Mouse (Mus musculus) fibroblast of lung, adult 2 months (primary cell): Measurements from ENCODE around the gene Prrc2b.

ENCODE experiments used
- DNase-seq: peaks from one replicate; pipeline ENCODE4 v3.0.0-alpha.2; 2011; ENCODE audit warnings: low read depth

Prrc2b gene

DNA sequence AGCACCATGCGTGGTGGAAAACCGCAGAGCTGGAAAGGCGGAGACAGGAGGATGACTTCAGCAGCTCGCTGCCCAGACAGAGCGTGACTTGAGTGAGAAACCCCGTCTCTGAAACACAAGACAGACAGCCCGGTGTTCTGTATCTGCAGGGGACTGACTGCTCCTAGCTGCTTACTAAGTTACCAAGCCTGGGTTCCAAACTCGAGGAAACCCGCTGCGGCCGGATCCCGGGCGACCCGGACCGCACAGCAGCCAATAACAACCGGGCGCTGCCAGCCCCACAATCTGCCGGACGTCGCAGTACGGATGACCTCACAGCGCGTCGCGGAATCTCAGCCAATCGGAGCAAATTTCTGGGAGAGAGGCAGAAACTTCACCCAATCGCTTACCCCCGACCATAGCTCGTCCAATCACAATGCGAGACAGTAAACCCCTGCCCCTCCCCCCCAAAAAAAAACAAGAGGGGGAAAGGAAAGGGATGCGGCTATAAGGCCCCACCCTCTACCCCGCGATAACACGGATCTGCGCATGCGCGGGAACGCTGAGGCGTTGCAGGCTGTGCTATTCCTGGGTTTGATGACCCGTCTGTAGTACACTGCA is 13.1 kb upstream of the Prrc2b start:
- peak; percentile 99 for DNase-seq

GRCm38 (mm10) chr2:32139377-32139776 is 11.5 kb upstream of the Prrc2b start:
- DNase-seq: no peak

DNA sequence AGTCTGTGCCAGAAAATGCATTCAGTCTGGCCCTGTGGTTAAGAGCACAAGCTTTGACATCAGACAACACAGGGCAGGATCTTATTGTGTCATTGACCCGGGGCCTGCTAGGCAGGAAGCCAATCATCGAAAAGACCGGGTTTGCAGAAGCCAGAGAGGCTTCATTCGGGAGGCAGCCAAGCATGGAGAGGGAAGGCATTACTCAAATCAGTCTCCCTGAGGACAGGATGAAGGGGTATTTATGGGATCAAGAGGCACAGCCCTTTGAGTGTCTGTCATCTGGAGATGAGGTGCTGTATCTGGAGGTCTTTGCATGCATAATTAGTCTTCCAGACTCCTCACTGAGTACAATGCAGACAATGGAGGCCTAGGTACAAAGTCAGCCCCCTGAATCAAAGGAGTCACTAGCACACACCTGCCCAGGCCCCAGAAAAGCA is 10.4 kb upstream of the Prrc2b start:
- DNase-seq: no peak

- DNase-seq: no peak
Measured at GRCm38 (mm10) chr2:32141602-32142001, 9.3 kb upstream of the Prrc2b start.

DNA sequence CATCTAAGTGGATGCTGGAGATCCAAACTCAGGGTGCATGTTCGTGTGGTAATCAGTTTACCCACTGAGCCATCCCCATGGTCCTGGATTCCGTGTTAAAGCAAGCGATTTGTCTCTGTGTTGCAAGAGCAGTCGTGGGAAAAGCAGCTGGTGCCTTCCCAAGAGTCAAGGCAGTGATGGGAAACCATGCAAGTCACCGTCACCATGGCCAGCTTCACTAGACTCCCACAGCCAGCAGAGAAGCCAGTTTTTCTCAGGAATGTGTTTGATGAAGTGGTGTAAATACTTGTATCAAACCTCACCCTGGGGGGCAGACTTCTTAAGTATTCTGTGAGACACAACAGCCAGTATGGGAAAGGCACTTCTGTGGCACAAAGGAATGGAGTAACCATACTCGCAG is 8.5 kb upstream of the Prrc2b start:
- DNase-seq: no peak

GRCm38 (mm10) chr2:32144633-32145032 is 6.2 kb upstream of the Prrc2b start:
- no peak for DNase-seq

- no peak for DNase-seq
Measured at GRCm38 (mm10) chr2:32146617-32147162, 4.2 kb upstream of the Prrc2b start.

- DNase-seq: no peak
Measured at GRCm38 (mm10) chr2:32150135-32150534, 747 bp upstream of the Prrc2b start.

DNA sequence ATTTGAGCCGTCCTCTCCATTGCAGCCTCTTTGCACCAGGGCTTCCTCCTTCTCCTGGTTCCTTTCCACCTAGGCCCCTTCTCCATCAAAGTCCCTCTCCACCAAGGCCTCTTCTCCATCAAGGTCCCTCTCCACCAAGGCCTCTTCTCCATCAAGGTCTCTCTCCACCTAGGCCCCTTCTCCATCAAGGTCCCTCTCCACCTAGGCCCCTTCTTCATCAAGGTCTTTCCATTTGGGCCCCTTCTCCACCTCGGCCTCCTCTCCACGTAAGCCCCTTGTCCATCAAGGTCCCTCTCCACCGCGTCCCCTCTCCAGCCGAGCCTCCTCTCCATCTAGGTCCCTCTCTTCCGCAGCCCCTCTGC is 339 bp upstream of the Prrc2b start:
- DNase-seq: no peak

GRCm38 (mm10) chr2:32151660-32152366 is 931 bp downstream of the Prrc2b start:
- DNase-seq: no peak

- no peak for DNase-seq
Measured at GRCm38 (mm10) chr2:32152367-32153034, 1.6 kb downstream of the Prrc2b start.

DNA sequence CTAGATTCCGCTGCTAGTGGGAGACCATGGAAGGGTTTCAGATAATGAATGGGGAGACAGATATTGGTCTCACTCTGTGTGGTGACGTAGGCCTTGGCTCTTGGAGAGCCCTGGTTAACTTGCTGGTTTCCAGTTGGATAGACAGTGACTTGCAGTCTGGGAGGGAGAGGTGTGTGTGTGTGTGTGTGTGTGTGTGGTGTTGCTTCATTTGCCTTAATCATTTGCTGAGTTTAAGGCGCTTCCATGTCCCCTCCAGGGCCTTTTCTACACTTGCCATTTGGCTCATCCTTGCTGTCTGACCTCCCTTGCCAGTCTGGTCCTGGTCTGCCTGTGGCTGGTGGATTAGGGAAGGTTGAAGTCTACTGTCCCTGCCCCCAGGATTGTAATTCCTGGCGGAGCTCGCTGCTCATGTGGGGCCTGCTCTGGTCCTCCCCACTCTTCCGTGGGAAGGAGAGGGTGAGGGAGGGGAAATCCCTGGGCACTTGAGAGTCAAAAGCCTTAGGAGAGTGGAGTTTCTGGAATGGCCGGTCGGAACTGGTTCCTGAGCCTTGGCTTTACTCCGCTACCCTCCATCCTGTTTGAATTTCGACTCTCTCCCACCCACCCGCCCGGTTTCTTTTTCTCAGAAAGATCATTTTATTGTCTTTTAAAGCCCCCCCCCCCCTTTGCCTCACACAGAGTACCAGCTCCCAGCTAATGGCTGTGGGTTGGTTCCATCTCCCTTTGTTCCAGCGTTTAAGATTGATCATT is 2.3 kb downstream of the Prrc2b start:
- no peak for DNase-seq

GRCm38 (mm10) chr2:32153791-32154119 is 2.9 kb downstream of the Prrc2b start:
- DNase-seq: no peak

GRCm38 (mm10) chr2:32154334-32154997 is 3.6 kb downstream of the Prrc2b start:
- DNase-seq: no peak

DNA sequence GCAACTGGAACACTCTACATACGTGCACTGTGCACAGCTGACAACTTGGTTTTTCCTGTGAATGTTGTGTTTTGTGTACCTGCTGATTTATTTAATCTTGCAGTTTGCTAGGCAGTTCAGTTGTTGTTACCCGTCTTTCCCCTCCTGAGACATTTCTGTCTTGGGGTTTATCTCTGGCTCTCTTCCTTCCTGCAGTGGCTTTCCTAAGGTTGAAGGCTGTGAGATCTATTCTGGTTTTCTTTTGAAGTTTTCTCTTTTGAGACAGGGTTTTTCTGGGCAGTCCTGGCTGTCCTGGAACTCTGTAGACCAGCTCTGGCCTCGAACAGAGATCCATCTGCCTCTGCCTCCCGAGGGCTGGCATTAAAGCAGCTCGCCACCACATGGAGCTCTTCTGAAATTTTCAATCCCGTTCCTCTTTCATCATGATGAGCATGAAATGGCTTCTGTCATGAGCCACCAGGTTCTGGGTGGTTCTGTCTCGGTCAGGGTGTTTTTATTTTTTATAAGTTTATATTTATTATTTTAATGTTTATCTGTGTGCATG is 4.2 kb downstream of the Prrc2b start:
- DNase-seq: no peak

DNA sequence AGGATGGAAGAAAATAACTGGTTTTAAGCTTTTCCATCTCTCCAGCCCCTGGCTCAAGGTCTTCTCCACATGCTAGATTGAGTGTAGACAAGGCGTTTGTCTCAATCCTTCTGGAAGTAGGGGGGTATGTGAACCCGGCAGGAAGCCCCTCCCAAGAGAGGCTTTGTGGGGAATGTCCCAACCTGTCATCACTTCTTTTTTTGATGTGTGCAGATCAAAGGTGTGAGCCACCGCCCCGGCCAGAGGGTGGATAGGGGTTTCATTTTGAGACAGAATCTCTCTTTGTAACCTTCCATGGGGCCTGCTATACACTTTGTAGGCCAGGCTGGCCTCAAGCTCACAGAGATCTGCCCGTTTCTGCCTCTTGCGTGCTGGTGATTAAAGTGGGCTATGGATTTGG is 4.7 kb downstream of the Prrc2b start:
- no peak for DNase-seq

DNA sequence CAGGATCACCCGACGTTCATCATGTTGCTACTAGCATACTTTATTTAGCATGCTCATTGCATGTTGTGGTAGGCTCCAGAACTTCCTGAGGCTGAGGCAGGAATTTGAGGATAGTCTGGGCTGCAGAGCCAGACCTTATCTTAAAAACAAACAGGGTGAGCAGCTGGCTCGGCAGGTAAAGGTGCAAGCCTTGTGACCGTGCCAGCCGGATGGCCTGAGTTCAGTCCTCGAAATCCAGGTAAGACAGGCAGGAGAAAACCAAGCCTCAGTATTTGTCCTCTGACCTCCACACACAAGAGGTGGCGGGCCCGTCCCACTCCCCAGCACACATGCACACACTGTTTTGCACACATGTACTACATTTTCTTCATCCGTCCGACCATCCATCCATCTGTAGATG is 5.8 kb downstream of the Prrc2b start:
- no peak for DNase-seq

DNA sequence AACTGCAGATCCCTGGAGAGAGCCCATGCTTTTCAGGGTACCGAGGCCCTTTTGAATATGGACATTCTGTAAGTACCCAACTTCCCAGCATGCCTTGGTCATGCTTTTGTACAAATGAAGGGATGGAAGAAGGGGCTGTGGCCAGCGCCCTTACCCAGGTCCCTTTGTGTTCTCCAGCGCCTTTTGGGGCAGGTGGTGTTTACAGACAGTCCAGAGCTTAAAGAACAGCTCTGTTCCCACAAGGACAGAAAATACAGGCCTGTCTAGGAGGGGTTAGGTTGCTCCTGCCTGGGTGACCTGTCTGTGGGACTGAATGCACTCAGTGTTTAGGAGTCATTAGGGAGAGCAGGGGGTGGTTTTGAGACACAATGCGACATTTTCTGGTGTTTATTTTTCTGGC is 6.4 kb downstream of the Prrc2b start:
- DNase-seq: no peak

- DNase-seq: no peak
Measured at GRCm38 (mm10) chr2:32158616-32159239, 7.8 kb downstream of the Prrc2b start.

- no peak for DNase-seq
Measured at GRCm38 (mm10) chr2:32160525-32160924, 9.6 kb downstream of the Prrc2b start.

DNA sequence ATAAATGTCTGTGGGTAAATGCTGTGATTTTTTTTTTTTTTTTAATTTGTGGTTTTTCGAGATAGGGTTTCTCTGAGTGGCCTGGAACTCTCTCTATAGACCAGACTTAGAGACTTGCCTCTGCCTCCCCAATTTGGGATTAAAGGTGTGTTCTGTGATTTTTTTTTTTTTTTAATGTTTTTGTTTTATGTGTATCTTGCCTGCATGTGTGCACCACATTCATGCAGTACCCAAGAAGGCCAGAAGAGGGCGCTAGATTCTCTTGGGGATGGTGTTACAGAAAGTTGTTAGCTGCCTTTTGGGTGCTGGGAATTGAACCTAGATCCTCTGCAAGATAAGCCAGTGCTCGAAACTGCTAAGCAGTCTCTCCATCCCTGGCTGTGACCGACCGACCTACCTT is 10.1 kb downstream of the Prrc2b start:
- no peak for DNase-seq
